Mouse (Mus musculus) E14TG2a.4 (cell line): Measurements from ENCODE around the gene Lef1.

Source experiments
- CTCF ChIP-seq: conservative IDR thresholded peaks from 2 replicates; pipeline ENCODE4 v1.5.1; 2014; ENCODE audit warnings: low read length
- NANOG ChIP-seq: IDR thresholded peaks from 2 replicates; pipeline ENCODE4 v1.6.1; 2014; ENCODE audit warnings: borderline replicate concordance, low read length, mixed read lengths
- POU5F1 ChIP-seq: IDR thresholded peaks from 2 replicates; pipeline ENCODE4 v1.6.1; 2014; ENCODE audit warnings: low read length, borderline replicate concordance

DNA sequence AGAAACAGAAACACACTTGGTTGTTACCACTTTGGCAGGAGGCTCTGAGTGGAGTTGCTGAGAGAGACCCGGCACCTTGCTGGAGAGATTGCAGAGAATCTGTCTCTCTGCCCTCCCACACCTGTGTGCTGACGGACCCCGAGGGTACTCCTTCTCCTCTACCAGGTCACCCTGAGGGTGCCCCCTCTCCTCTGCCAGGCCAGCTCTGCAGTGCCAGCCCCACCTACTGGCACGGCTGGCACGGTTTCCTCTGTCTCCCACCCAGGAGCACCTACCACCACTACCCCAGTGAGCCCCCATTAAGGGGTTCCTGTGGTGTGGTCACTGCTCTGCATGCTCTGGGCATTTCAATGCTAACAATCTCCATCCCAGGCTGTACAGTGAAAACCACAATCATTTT is 42.3 kb upstream of the Lef1 start:
- TF ChIP-seq CTCF: no peak
- TF ChIP-seq NANOG: no peak
- TF ChIP-seq POU5F1: no peak
